Mouse (Mus musculus) CD8-positive naive resting alpha-beta T cell, adult 2 months (primary cell): Measurements from ENCODE around the gene Ssh1.

Source experiments
- DNase-seq, 2 experiments: peaks; one replicate each; pipeline ENCODE4 v3.0.0; 2022; ENCODE audit warnings: low read depth in 2 of 2, low spot score in 2 of 2

Ssh1 gene

GRCm38 (mm10) chr5:113993487-113994465 lies at the start of gene Ssh1:
Ssh1 (minus strand) TSS chr5:113993894.
- peak; percentile 8 to 9 for DNase-seq

- no peak for DNase-seq
Observed at GRCm38 (mm10) chr5:114041327-114041930, 47.7 kb upstream of the Ssh1 start.

- no peak for DNase-seq
Observed at GRCm38 (mm10) chr5:114040911-114041310, 47.2 kb upstream of the Ssh1 start.

GRCm38 (mm10) chr5:114040508-114040907 lies 46.8 kb upstream of the Ssh1 start:
- DNase-seq: no peak

DNA sequence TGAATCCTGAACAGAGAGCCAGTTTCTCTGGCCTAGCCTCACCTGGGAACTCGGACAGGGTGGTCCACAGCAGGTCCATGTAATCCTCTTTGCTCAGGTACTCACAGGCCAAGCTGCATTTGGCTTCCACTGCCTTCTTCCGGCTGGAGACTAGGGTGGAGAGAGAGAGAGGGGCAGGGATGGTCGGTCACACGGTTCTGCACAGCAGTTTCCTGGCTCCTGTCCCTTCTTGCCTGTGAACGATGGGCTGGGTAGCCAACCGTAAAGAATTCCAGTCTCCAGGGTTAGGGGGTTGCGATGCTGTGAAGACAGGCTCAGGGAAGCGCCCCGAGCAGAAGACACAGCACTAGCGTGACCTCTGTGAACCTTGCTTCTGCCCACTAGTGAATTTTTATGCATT lies 41.4 kb upstream of the Ssh1 start:
- no peak for DNase-seq

DNA sequence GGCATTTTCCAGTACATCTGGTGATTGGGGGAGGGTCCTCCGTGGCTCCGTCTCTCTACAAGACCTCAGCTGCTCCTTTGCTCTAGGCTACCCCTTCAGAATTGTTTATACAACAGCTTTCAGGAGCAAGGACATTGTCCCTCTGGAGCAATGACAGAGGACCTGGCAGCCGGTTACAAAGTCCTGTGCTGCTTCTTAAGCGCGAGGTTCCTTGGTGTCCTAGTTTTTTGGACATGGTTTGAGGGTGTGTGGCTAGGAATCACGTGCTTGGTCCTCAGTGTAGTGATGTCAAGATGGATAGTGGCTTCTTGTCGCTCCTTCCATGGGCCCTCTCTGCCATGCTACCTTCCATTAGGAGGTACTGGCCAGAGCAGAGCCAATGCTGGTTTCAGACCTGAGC lies 40.7 kb upstream of the Ssh1 start:
- DNase-seq: no peak

DNA sequence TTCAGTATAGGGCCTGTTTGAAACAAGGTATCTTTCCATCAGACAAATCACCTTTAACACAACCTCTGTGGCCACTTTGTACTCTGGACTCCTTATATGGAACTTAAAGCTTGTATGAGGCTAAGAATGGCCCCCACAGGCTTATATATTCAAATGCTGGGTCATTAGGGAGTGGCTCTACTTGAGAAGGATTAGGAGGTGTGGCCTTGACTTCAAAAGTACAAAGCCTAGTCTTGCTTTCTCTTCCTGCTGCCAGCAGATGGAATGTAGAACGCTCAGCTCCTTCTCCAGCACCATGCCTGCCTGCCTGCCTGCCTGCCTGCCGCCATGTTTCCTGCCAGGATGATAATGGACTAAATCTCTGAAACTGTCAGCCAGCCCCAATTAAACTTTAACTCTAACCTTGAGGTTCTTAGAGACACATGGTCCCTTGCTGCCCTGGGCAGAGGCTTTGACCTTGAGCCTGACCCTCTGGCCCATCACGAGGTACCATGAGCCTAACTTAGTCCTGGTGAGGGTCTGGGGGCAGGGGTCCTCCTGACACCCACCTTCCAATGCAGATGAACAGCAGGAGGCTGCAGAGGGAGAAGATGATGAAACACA lies 38.6 kb upstream of the Ssh1 start:
- no peak for DNase-seq

- DNase-seq: no peak
Observed at GRCm38 (mm10) chr5:114030652-114031051, 37.0 kb upstream of the Ssh1 start.

- DNase-seq: no peak
Observed at GRCm38 (mm10) chr5:114028111-114028510, 34.4 kb upstream of the Ssh1 start.

DNA sequence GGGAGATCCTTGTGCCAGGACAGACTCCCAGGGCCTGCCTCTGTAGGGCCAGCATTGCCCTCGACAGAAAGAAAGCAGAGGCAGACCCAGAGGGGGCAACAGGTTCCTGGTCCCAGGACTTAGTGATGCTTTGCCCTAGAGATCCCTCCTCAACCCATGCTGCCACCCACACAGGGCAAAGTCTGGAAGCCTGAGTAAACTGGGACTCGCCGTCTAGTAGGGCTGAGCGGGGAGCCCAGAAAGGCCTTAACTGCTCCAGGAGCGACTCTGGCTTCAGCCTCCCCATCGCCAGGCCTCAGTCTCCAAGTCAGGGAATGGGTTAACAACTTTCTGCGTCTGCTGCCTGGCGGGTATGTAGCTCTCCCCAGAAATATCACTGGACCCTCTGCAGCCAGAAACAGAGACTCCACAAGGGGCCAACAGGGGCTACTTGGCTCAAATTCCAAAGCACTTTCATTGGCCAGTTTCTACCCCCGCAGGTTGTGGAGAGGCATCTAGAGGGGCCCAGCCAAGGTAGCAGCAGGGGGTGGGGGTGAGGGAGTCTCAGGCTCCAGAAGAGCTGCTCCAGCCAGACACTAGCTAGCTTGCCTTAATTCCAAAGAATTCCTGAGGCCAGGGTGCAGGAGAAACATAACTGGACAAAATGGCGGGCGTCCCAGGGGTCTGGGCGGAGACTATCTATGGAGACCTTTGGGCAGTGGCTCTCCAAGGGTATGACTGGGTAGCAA lies 33.7 kb upstream of the Ssh1 start:
- DNase-seq: no peak

GRCm38 (mm10) chr5:114024885-114025284 lies 31.2 kb upstream of the Ssh1 start:
- no peak for DNase-seq

DNA sequence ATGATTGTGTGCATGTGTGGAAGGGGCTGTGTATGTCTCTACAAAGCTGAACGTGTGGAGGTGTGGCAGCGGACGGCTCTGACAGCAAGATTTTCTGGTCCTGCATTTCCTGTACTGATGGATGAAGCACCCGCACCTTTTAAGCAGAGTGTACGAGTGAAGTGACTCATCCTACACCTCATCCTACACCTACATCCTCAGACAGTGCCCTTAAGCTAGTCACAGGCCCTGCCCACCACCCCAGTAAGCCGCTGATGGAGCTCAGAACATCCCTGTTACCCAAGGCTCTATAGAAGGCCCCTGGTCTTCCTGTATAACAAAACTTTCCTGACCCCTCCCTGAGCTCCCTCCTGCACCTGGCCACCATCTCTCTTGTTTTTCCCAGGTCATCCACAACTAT lies 30.7 kb upstream of the Ssh1 start:
- no peak for DNase-seq

DNA sequence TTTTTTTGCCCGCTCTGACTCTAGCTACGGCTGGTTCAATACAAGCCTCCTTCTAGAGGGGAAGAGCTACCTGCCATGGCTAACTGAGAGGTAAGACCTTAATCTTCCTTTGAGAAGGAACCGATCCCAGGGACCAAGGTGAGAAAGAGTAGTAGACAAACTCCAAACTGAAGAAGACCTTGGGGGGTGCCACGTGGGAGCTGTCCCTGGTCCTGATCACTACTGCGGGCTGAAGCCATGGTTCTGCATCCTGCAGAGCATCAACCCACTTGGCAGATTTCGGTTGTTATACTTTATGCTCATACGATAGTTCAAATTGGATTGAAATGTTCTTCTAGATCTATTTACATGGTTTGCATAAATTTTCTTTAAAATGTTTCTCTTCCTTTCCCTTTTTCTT lies 21.4 kb upstream of the Ssh1 start:
- no peak for DNase-seq

- DNase-seq: no peak
Observed at GRCm38 (mm10) chr5:114009049-114009448, 15.4 kb upstream of the Ssh1 start.

GRCm38 (mm10) chr5:114007753-114008453 lies 14.2 kb upstream of the Ssh1 start:
- DNase-seq: no peak

DNA sequence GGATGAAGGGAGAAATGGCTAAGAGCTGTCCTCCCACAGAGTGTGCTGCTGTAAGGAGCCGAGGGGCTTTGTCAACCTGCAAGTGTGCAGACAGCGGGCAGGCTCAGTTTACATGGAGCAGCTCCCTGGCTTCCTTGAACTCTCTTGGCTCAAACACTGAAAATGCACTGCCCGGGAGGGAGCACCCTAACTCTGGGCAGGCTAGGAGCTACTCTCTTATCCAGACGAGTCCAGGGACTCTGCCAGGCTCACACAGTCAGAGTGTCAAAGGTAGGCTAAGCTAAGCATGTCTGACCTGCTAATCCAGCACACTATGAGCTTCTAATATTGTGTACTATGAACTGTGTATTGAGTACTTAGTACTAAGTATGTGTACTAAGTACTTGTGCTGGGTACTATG lies 13.3 kb upstream of the Ssh1 start:
- no peak for DNase-seq

- DNase-seq: no peak
Observed at GRCm38 (mm10) chr5:114005100-114005499, 11.4 kb upstream of the Ssh1 start.

- DNase-seq: no peak
Observed at GRCm38 (mm10) chr5:114004573-114004972, 10.9 kb upstream of the Ssh1 start.

- no peak for DNase-seq
Observed at GRCm38 (mm10) chr5:114003542-114003941, 9.8 kb upstream of the Ssh1 start, which contains the start of gene Dao. Dao (plus strand) TSS chr5:114003703.

- DNase-seq: no peak
Observed at GRCm38 (mm10) chr5:113999382-113999781, 5.7 kb upstream of the Ssh1 start.

DNA sequence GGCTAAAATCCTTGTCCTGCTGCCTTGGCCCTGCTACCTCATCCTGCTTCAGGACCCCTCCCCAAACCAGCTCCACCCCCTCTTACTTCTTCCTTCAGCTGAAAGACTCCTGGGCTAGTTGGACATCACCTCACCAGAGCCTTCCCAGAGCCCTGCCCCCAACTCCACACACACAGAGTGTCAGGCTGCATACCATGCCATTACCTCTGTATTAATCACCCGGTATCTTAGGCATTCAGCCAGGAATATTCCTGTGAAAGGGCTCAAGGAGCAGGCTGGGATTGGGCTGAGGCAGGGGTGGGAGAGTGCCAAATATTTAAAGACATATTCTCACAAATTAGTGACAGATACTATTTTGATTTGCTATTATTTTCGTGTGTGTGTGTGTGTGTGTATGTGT lies 2.8 kb upstream of the Ssh1 start:
- no peak for DNase-seq
